Mouse (Mus musculus): Measurements from ENCODE around the gene Aplf.

DNA sequence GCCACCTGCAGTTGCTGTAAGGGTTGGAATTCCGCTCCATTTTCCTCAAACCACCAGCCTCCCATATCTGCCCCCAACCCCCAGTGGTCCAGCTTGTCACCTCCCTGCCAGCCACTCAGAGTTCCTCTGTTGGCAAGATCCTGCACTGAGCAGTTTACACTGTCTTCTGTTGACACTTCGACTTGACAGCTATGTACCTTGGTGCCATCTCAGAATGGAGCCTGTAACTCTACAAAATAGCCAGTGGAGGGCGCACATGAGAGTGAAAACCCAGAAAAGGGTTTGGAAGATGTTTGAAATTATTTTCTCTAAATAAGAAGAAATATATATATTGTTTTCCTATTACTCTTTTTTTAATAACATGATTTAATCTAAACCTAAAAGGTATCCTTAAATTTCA lies 34.3 kb upstream of the Aplf start:
- TF ChIP-seq POLR2A (IDR thresholded peaks at IDR 0.05; ENCODE audit: control insufficient read depth, low read depth, low read length) = no peak
- TF ChIP-seq CTCF (IDR thresholded peaks at IDR 0.05; ENCODE audit: control insufficient read depth, insufficient read depth, insufficient replicate concordance, low read depth, low read length) = no peak
